Mouse (Mus musculus): Measurements from ENCODE around the gene Ankrd33b.

- no peak for TF ChIP-seq POLR2A (IDR thresholded peaks at IDR 0.05; ENCODE audit: extremely low read depth, insufficient read depth, low read length)
- no peak for TF ChIP-seq CTCF (IDR thresholded peaks at IDR 0.05; ENCODE audit: low read depth, low read length)
Observed at GRCm38 (mm10) chr15:31361259-31361853, 6.2 kb downstream of the Ankrd33b start.
